8 mouse cellular contexts compared by ENCODE assay signal in the genomic region with DNA sequence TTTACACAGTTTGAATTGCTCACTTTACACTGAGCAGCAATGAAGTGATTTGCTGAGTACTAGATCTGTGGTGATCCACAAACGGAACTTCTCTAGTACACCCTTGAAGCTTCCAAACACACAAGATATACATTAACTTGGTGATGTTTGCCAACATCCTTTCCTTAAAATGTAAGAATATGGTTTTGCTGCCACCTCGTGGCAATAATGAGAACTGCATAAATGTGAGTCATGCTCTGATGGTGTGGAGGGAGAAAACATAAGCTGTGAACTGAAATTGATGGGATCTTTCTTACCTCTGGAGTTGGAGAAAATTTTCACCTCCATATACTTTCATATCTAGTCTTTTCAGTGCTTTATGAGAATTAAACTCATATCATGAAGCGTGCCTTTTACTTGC. TPM values are rescaled to one million over a fixed set of nuclear protein-coding genes. Genes with fewer than 3 reads are reported as not detected.
DNase-seq lines count a peak whose midpoint lies in the region; ATAC-seq and TF ChIP-seq lines count a peak whose summit lies in the region.

No protein-coding gene starts in this region.

- H3K9ac ChIP-seq in kidney, embryonic 14.5 days (ENCODE audit: low read depth, low read length) = no peak overlapping the region
- H3K9ac ChIP-seq in hindbrain, embryonic 14.5 days = no peak overlapping the region

- H3K4me1 ChIP-seq in kidney, adult 2 months (ENCODE audit: control insufficient read depth, insufficient read depth, low read length) = no peaks in the 10 kb centered on the region
- no peaks in the 10 kb centered on the region for H3K4me1 ChIP-seq in kidney, embryonic 14.5 days (ENCODE audit: control insufficient read depth, insufficient read depth, low read length)
- H3K4me1 ChIP-seq in hindbrain, embryonic 14.5 days (replicated peaks; ENCODE audit: control insufficient read depth, insufficient read depth, low read length) = no peaks in the 10 kb centered on the region

- H3K27ac ChIP-seq in kidney, adult 2 months (ENCODE audit: insufficient read depth, low read depth, low read length) = no peak overlapping the region
- no peak overlapping the region for H3K27ac ChIP-seq in kidney, embryonic 14.5 days (ENCODE audit: low read depth, low read length)
- no peak overlapping the region for H3K27ac ChIP-seq in hindbrain, embryonic 14.5 days

- H3K4me2 ChIP-seq in kidney, embryonic 14.5 days (replicated peaks; ENCODE audit: low read depth, low read length) = no peak overlapping the region
- no peak overlapping the region for H3K4me2 ChIP-seq in hindbrain, embryonic 14.5 days (replicated peaks)

- no peak for TF ChIP-seq POLR2A in kidney, adult 2 months (IDR thresholded peaks at IDR 0.05; ENCODE audit: low read depth, low read length)

- DNase-seq in kidney, adult 2 months = peak; percentile 42
- DNase-seq in NIH3T3 (ENCODE audit: low read depth) = peak; percentile 81
- peak; percentile 72 to 80 for DNase-seq in cerebellum, postnatal 14 days
- DNase-seq in hindbrain, embryonic 14.5 days (ENCODE audit: low spot score) = peak; percentile 90
- DNase-seq in left cerebral cortex, adult 9 months (ENCODE audit: low spot score in 2 of 2) = peak; percentile 5 to 73
- peak; percentile 21 to 31 for DNase-seq in natural killer cell, adult 2 months (ENCODE audit: low spot score in 2 of 2)
- peak; percentile 33 for DNase-seq in thymus, postnatal 25 days

- no peak for ATAC-seq in kidney, embryonic 14.5 days (ENCODE audit: low FRiP score, low TSS enrichment)
- ATAC-seq in hindbrain, embryonic 14.5 days (ENCODE audit: low FRiP score) = no peak

- 1% methylated on average over 3 of the region's 3 CpGs for WGBS in kidney, adult 2 months
- 6% methylated on average over 3 of the region's 3 CpGs for WGBS in kidney, embryonic 14.5 days
- 7% methylated on average over 3 of the region's 3 CpGs for WGBS in hindbrain, embryonic 14.5 days

- no peaks in the 10 kb centered on the region for H3K27me3 ChIP-seq in kidney, adult 2 months (replicated peaks; ENCODE audit: control insufficient read depth, insufficient read depth, low read length)
- no peaks in the 10 kb centered on the region for H3K27me3 ChIP-seq in kidney, embryonic 14.5 days (ENCODE audit: control insufficient read depth, insufficient read depth, low read length)
- H3K27me3 ChIP-seq in hindbrain, embryonic 14.5 days (ENCODE audit: control insufficient read depth, insufficient read depth, low read length) = no peaks in the 10 kb centered on the region

- no peaks in the 10 kb centered on the region for H3K36me3 ChIP-seq in kidney, adult 2 months (ENCODE audit: control insufficient read depth, insufficient read depth, low read length)
- H3K36me3 ChIP-seq in kidney, embryonic 14.5 days (ENCODE audit: control insufficient read depth, insufficient read depth, low read length) = no peaks in the 10 kb centered on the region
- no peaks in the 10 kb centered on the region for H3K36me3 ChIP-seq in hindbrain, embryonic 14.5 days (replicated peaks; ENCODE audit: control insufficient read depth, insufficient read depth)

- TF ChIP-seq CTCF in kidney, adult 2 months (conservative IDR thresholded peaks at IDR 0.05; ENCODE audit: insufficient read depth, insufficient read length, low read depth, low read length) = no peak

- no peaks in the 10 kb centered on the region for H3K9me3 ChIP-seq in kidney, embryonic 14.5 days (ENCODE audit: control insufficient read depth, low read length)
- H3K9me3 ChIP-seq in hindbrain, embryonic 14.5 days (ENCODE audit: control insufficient read depth, low read length) = no peaks in the 10 kb centered on the region

- H3K4me3 ChIP-seq in kidney, adult 2 months (ENCODE audit: insufficient read depth, low read depth, low read length) = no peak overlapping the region
- H3K4me3 ChIP-seq in kidney, embryonic 14.5 days (ENCODE audit: low read length) = no peak overlapping the region
- H3K4me3 ChIP-seq in hindbrain, embryonic 14.5 days (replicated peaks; ENCODE audit: low read length) = no peak overlapping the region

RNA-seq across cellular contexts. Expression of gene Bex3, which starts 51.6 kb away (rescaled TPM):
- polyA plus RNA-seq in kidney, adult 2 months (2012; rRNA removed) = 41.5 and 51.1 TPM in 2 replicates
- 502 and 608 TPM in 2 replicates for polyA plus RNA-seq in kidney, embryonic 14.5 days (2014; fragmentation: Nextera tagmentation; extraction: Ambion mirVana)
- polyA plus RNA-seq in hindbrain, embryonic 14.5 days (2014; fragmentation: Nextera tagmentation; extraction: Ambion mirVana) = 749 and 760 TPM in 2 replicates

Comparison
In these comparisons a context has a peak if more than half of its experiments do, and no peak if none do; other contexts are left out.
1. DNase-seq: peak in every context shown above with its lines; median percentile 90 in hindbrain, embryonic 14.5 days; 81 in NIH3T3; 76 in cerebellum, postnatal 14 days; 42 in kidney, adult 2 months; 39 in left cerebral cortex, adult 9 months; 33 in thymus, postnatal 25 days; 26 in natural killer cell, adult 2 months.